In the genomic region with DNA sequence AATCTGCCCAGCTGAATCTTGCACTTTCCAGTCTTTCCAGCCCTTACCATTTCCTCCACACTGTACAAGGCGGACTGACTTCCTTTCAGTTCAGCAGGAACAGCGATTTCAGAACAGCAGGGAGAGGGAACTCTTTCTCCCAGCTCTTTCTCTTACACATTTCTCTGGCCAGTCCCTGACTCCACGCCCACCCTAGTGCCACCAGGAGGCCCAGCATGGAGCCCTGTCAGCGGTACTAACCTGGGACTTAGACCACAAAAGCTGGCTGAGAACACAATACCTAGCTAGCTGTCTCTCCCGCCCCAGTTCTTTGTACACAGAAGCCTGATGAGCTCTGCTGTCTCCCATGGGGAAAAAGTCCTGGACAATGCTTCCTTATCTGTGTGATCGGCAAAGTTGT, we compare ENCODE assay signal across 24 mouse cellular contexts. TPM values are rescaled to one million over a fixed set of nuclear protein-coding genes. Genes with fewer than 3 reads are reported as not detected.
DNase-seq lines count a peak whose midpoint lies in the region; ATAC-seq and TF ChIP-seq lines count a peak whose summit lies in the region.
"Had no signal": no experiment of that assay in that cellular context is flagged by ENCODE, and none has a peak within 500 bp of the region (broad histone marks: within the 10 kb centered on the region; RNA-seq: fewer than 3 reads in every experiment).

No protein-coding gene starts in this region.

- no peak for TF ChIP-seq CTCF in intestine, postnatal 0 days (IDR thresholded peaks at IDR 0.05; ENCODE audit: low read depth)

- H3K4me2 ChIP-seq in intestine, embryonic 15.5 days (replicated peaks) = 0 out of 2 replicates have a peak overlapping the region, but pooled peaks have one; percentile 6
- no peak overlapping the region for H3K4me2 ChIP-seq in intestine, postnatal 0 days (replicated peaks; ENCODE audit: low read depth)
- no peak overlapping the region for H3K4me2 ChIP-seq in lung, embryonic 16.5 days (ENCODE audit: low read depth, low read length)
- H3K4me2 ChIP-seq: forebrain, embryonic 13.5 days; hindbrain, embryonic 15.5 days; limb, embryonic 12.5 days; liver, embryonic 13.5 days; lung, embryonic 15.5 days had no signal

- no peak overlapping the region for H3K9ac ChIP-seq in intestine, embryonic 15.5 days
- no peak overlapping the region for H3K9ac ChIP-seq in intestine, postnatal 0 days (ENCODE audit: low read depth, low read length)
- peak overlapping the region; percentile 21; the same call in 1 of the 2 replicates for H3K9ac ChIP-seq in lung, embryonic 16.5 days (ENCODE audit: low read length)
- H3K9ac ChIP-seq: forebrain, embryonic 13.5 days; hindbrain, embryonic 15.5 days; limb, embryonic 12.5 days; liver, embryonic 13.5 days; lung, embryonic 15.5 days had no signal

- 43% methylated on average over 6 of the region's 6 CpGs for whole genome bisulfite sequencing in intestine, embryonic 15.5 days
- WGBS in intestine, postnatal 0 days = 38% methylated on average over 6 of the region's 6 CpGs
- 36% methylated on average over 6 of the region's 6 CpGs for WGBS in lung, embryonic 16.5 days

- H3K27me3 ChIP-seq in intestine, embryonic 15.5 days (replicated peaks) = no peaks in the 10 kb centered on the region
- H3K27me3 ChIP-seq in intestine, postnatal 0 days (replicated peaks; ENCODE audit: control insufficient read depth, insufficient read depth, low read length) = no peaks in the 10 kb centered on the region
- H3K27me3 ChIP-seq in lung, embryonic 16.5 days (ENCODE audit: control insufficient read depth, insufficient read depth, low read depth, low read length) = no peaks in the 10 kb centered on the region
- H3K27me3 ChIP-seq: forebrain, embryonic 13.5 days; hindbrain, embryonic 15.5 days; limb, embryonic 12.5 days; lung, embryonic 15.5 days had no signal

- no peaks in the 10 kb centered on the region for H3K36me3 ChIP-seq in intestine, embryonic 15.5 days
- no peaks in the 10 kb centered on the region for H3K36me3 ChIP-seq in intestine, postnatal 0 days (ENCODE audit: control insufficient read depth, insufficient read depth)
- H3K36me3 ChIP-seq in lung, embryonic 16.5 days (ENCODE audit: control insufficient read depth, insufficient read depth, low read length) = no peaks in the 10 kb centered on the region
- H3K36me3 ChIP-seq: hindbrain, embryonic 15.5 days; limb, embryonic 12.5 days; liver, embryonic 13.5 days; lung, embryonic 15.5 days had no signal

- DNase-seq in heart, adult 11 months = peak; percentile 94
- DNase-seq in heart, adult 8-10 months (ENCODE audit: low spot score) = no peak
- DNase-seq in lung, adult 18-20 months = no peak
- DNase-seq in ZHBTc4 (ENCODE audit: low read depth, low spot score) = peak; percentile 74
- DNase-seq in adrenal gland, adult 18-20 months (ENCODE audit: low spot score in 2 of 2) = no peak
- DNase-seq: adrenal gland, postnatal 25 days; cerebellum, adult 9-10 months; gastrocnemius, postnatal 14 days; layer of hippocampus, postnatal 36 days; liver, embryonic 13.5 days; midbrain, embryonic 14.5 days; thymus, adult 2 months; thymus, postnatal 4 days had no signal

- H3K27ac ChIP-seq in intestine, embryonic 15.5 days = no peak overlapping the region
- no peak overlapping the region for H3K27ac ChIP-seq in intestine, postnatal 0 days (ENCODE audit: low read depth, low read length)
- no peak overlapping the region for H3K27ac ChIP-seq in lung, embryonic 16.5 days (ENCODE audit: low read length)
- H3K27ac ChIP-seq: forebrain, embryonic 13.5 days; hindbrain, embryonic 15.5 days; limb, embryonic 12.5 days; liver, embryonic 13.5 days; lung, embryonic 15.5 days; stomach, postnatal 0 days had no signal

- peak; percentile 40 for ATAC-seq in intestine, embryonic 15.5 days
- ATAC-seq in intestine, postnatal 0 days = no peak
- 0 out of 2 replicates have a peak, but pooled peaks have one; percentile 12 for ATAC-seq in lung, embryonic 16.5 days (ENCODE audit: low read depth)
- ATAC-seq: forebrain, embryonic 13.5 days had no signal

- no peaks in the 10 kb centered on the region for H3K4me1 ChIP-seq in intestine, embryonic 15.5 days (replicated peaks)
- no peaks in the 10 kb centered on the region for H3K4me1 ChIP-seq in intestine, postnatal 0 days (replicated peaks; ENCODE audit: control insufficient read depth, insufficient read depth, low read length)
- H3K4me1 ChIP-seq in lung, embryonic 16.5 days (replicated peaks; ENCODE audit: control insufficient read depth, insufficient read depth, low read length) = no peaks in the 10 kb centered on the region
- H3K4me1 ChIP-seq: forebrain, embryonic 13.5 days; hindbrain, embryonic 15.5 days; limb, embryonic 12.5 days; liver, embryonic 13.5 days; lung, embryonic 15.5 days; megakaryocyte, embryonic 14.5 days had no signal

- no peak overlapping the region for H3K4me3 ChIP-seq in intestine, embryonic 15.5 days (replicated peaks)
- H3K4me3 ChIP-seq in intestine, postnatal 0 days (ENCODE audit: low read depth, low read length) = no peak overlapping the region
- no peak overlapping the region for H3K4me3 ChIP-seq in lung, embryonic 16.5 days (ENCODE audit: low read length)
- H3K4me3 ChIP-seq: forebrain, embryonic 13.5 days; hindbrain, embryonic 15.5 days; limb, embryonic 12.5 days; liver, embryonic 13.5 days; lung, embryonic 15.5 days; megakaryocyte, embryonic 14.5 days had no signal

- no peaks in the 10 kb centered on the region for H3K9me3 ChIP-seq in intestine, embryonic 15.5 days
- H3K9me3 ChIP-seq in intestine, postnatal 0 days (ENCODE audit: control insufficient read depth) = no peaks in the 10 kb centered on the region
- H3K9me3 ChIP-seq in lung, embryonic 16.5 days (ENCODE audit: control insufficient read depth, low read length) = no peaks in the 10 kb centered on the region
- H3K9me3 ChIP-seq: forebrain, embryonic 13.5 days; hindbrain, embryonic 15.5 days; limb, embryonic 12.5 days; liver, embryonic 13.5 days; lung, embryonic 15.5 days; megakaryocyte, embryonic 14.5 days had no signal

RNA-seq across cellular contexts. Expression of a gene that starts 8.6 kb away (rescaled TPM):
- total RNA-seq in heart, adult 8-10 months (2022) = 100 to 1,000 TPM; 241 to 287 (median 262) TPM
- 3.8 and 4.0 TPM in 2 replicates for polyA plus RNA-seq in intestine, embryonic 15.5 days (2015; fragmentation: Nextera tagmentation; extraction: Ambion mirVana)
- polyA plus RNA-seq in intestine, postnatal 0 days (2015; fragmentation: Nextera tagmentation; extraction: Ambion mirVana) = 7.4 and 8.7 TPM in 2 replicates
- 13.7 and 14.5 TPM in 2 replicates for polyA plus RNA-seq in lung, embryonic 16.5 days (2015; fragmentation: Nextera tagmentation; extraction: Ambion mirVana)
- 100 to 1,000 TPM; 176 to 200 TPM for total RNA-seq in adrenal gland, adult 18-20 months (2021)
- total RNA-seq: hematopoietic stem cell, adult 5-6 weeks; MEL had no signal

Comparison
In these comparisons a context has a peak if more than half of its experiments do, and no peak if none do; other contexts are left out.
1. DNase-seq: peak in heart, adult 11 months (single experiment) and ZHBTc4 (single experiment); none in heart, adult 8-10 months (single experiment), lung, adult 18-20 months (0 of 2) and adrenal gland, adult 18-20 months (0 of 2).